Mouse (Mus musculus) granulocyte monocyte progenitor cell, adult 5-6 weeks (primary cell): ENCODE data around the gene Ddah2. TPM values are rescaled to one million over a fixed set of nuclear protein-coding genes. Genes with fewer than 3 reads are reported as not detected.
A peak's percentile ranks its signal among the peaks of the same experiment; 100 is the strongest.

Experiments
- ATAC-seq: replicated peaks from 2 replicates; pipeline ENCODE4 v1.8.0; 2016; ENCODE audit warnings: mild to moderate bottlenecking, moderate TSS enrichment, inconsistent platforms; ENCODE audit not compliant: poor library complexity, severe bottlenecking
- total RNA-seq, 2 experiments: library from RNA; stranded (forward) in 1 of 2; stranded (reverse) in 1 of 2; fragments of 200-712, 200-1000 nt in 1 of 2; fragments of >200 nt in 1 of 2; fragmentation: Nextera tagmentation in 1 of 2; gene quantifications; 2 replicates each; pipeline ENCODE4 v1.2.3; 2014 to 2017

Gene Ddah2
- total RNA-seq, 2 experiments from 2014 or later, result 0.57 to 3.4 TPM

GRCm38 (mm10) chr17:35071454-35071853, 12.6 kb downstream of the Ddah2 start:
- no peak for ATAC-seq

- peak; percentile 49 for ATAC-seq
Observed at GRCm38 (mm10) chr17:35074097-35074496, 15.3 kb downstream of the Ddah2 start.

- no peak for ATAC-seq
Observed at GRCm38 (mm10) chr17:35076507-35077176, 17.8 kb downstream of the Ddah2 start, which contains the start of gene Ly6g6e. Ly6g6e (plus strand) TSS chr17:35076902.

GRCm38 (mm10) chr17:35077285-35077684, 18.4 kb downstream of the Ddah2 start:
- no peak for ATAC-seq

GRCm38 (mm10) chr17:35077786-35078233, 19.0 kb downstream of the Ddah2 start, which contains the start of gene Ly6g6d:
Ly6g6d (minus strand) TSS chr17:35078065.
- ATAC-seq, result peak; percentile 73

- ATAC-seq, result peak; percentile 54
Observed at GRCm38 (mm10) chr17:35079778-35080177, 20.9 kb downstream of the Ddah2 start.

GRCm38 (mm10) chr17:35080248-35080647, 21.4 kb downstream of the Ddah2 start:
- no peak for ATAC-seq

- ATAC-seq, result no peak
Observed at GRCm38 (mm10) chr17:35080710-35081109, 21.9 kb downstream of the Ddah2 start.

GRCm38 (mm10) chr17:35082841-35083576, 24.2 kb downstream of the Ddah2 start:
- no peak for ATAC-seq

GRCm38 (mm10) chr17:35083929-35084497, 25.2 kb downstream of the Ddah2 start:
- ATAC-seq, result no peak

GRCm38 (mm10) chr17:35085208-35085865, 26.5 kb downstream of the Ddah2 start, which contains the start of gene Ly6g6f:
Ly6g6f (minus strand) TSS chr17:35085610.
- ATAC-seq, result no peak

- ATAC-seq, result no peak
Observed at GRCm38 (mm10) chr17:35088151-35088550, 29.3 kb downstream of the Ddah2 start.

- peak; percentile 95 for ATAC-seq
Observed at GRCm38 (mm10) chr17:35088825-35089644, 30.2 kb downstream of the Ddah2 start, which contains the start of gene Abhd16a. Abhd16a (plus strand) TSS chr17:35089263.

GRCm38 (mm10) chr17:35090166-35090932, 31.5 kb downstream of the Ddah2 start:
- no peak for ATAC-seq

GRCm38 (mm10) chr17:35092403-35093198, 33.8 kb downstream of the Ddah2 start:
- no peak for ATAC-seq

GRCm38 (mm10) chr17:35094475-35095365, 35.9 kb downstream of the Ddah2 start:
- peak; percentile 50 for ATAC-seq

- no peak for ATAC-seq
Observed at GRCm38 (mm10) chr17:35096597-35096996, 37.8 kb downstream of the Ddah2 start.
